Mouse (Mus musculus): ENCODE results near the gene Abcc12. TPM values are rescaled to one million over a fixed set of nuclear protein-coding genes. Genes with fewer than 3 reads are reported as not detected.

The Abcc12 gene
- polyA plus RNA-seq, 1 experiment from 2014 or later, result 0.15 TPM

DNA sequence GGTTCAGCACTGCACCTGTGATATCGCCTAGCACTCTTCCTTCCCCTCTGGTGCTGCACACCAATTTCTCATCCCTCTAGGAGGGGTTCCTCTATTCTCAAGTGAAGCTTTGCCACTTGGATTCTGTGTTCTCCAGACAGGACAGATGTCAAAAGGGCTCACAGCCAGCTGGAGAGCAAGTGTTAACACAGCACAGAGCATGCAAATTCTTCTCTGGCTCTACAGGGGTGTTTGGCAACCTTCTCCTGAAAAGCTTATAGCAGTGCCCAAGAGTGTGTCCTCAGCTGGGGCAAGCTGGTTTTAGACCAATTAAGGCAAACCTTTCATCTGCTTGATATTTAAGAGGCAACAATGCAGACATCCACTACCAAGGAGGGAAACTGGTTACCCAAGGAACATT, 66.3 kb downstream of the Abcc12 start:
- 75% methylated on average over 1 of the region's 1 CpGs for WGBS
- no peaks in the 10 kb centered on the region for H3K36me3 ChIP-seq (ENCODE audit: control insufficient read depth, insufficient read depth, low read length)
- no peaks in the 10 kb centered on the region for H3K4me1 ChIP-seq (replicated peaks; ENCODE audit: control insufficient read depth, insufficient read depth)
- TF ChIP-seq CTCF (IDR thresholded peaks at IDR 0.05; ENCODE audit: low read depth), result no peak
- no peak for TF ChIP-seq EP300 (optimal IDR thresholded peaks at IDR 0.05)
- no peak overlapping the region for H3K9ac ChIP-seq (ENCODE audit: low read length)
- ATAC-seq (ENCODE audit: low FRiP score, low TSS enrichment), result no peak
- no peaks in the 10 kb centered on the region for H3K27me3 ChIP-seq (ENCODE audit: control insufficient read depth, insufficient read depth, low read length)
- H3K4me2 ChIP-seq (replicated peaks; ENCODE audit: low read depth), result no peak overlapping the region
- DNase-seq (ENCODE audit: low spot score), result no peak
- H3K4me3 ChIP-seq (ENCODE audit: low read depth, low read length), result no peak overlapping the region
- no peaks in the 10 kb centered on the region for H3K9me3 ChIP-seq (ENCODE audit: control insufficient read depth, low read length)
- H3K27ac ChIP-seq (replicated peaks), result no peak overlapping the region

- TF ChIP-seq CTCF (IDR thresholded peaks at IDR 0.05; ENCODE audit: low read depth), result no peak
- TF ChIP-seq EP300 (optimal IDR thresholded peaks at IDR 0.05), result no peak
- Histone ChIP-seq H3K27ac (replicated peaks) (no peak overlapping the region), H3K36me3 (ENCODE audit: control insufficient read depth, insufficient read depth, low read length) (no peaks in the 10 kb centered on the region), H3K9ac (ENCODE audit: low read length) (no peak overlapping the region), H3K27me3 (ENCODE audit: control insufficient read depth, insufficient read depth, low read length) (no peaks in the 10 kb centered on the region), H3K4me1 (replicated peaks; ENCODE audit: control insufficient read depth, insufficient read depth) (no peaks in the 10 kb centered on the region), H3K4me2 (replicated peaks; ENCODE audit: low read depth) (no peak overlapping the region), H3K4me3 (ENCODE audit: low read depth, low read length) (no peak overlapping the region), H3K9me3 (ENCODE audit: control insufficient read depth, low read length) (no peaks in the 10 kb centered on the region)
- DNase-seq (ENCODE audit: low spot score), result no peak
- 49% methylated on average over 5 of the region's 5 CpGs for WGBS
- ATAC-seq (ENCODE audit: low FRiP score, low TSS enrichment), result no peak
These were observed 67.6 kb downstream of the Abcc12 start for GRCm38 (mm10) chr8:86512886-86513285.

DNA sequence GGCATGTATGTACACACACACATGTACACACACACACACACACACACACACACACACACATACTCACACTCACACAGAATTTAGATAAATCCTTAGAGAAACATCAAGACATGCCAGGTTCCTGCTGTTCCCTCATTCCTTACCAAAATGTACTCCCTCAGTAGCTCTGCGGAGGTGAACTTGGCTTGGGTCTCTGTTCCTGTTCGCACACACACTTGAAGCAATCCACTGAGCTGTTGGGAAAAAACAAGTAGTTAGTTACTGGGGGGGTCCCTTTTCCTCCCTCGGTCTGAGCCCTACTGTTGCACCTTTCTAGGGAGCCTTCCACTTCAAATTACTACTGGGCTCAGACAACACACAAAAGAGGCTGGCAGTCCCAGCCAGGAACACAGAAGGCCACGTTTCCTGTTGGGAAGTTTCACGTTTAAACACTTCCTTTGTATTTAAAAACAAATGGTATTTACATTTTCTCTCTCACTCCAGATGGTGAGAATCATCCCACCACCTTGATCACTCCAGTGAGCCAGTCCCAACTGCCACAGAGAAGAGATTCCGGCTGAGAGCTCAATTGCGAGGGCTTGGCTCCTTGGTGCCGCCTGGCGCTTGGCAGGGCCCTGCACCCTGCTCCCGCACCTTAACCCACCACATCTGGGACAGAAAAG, 68.2 kb downstream of the Abcc12 start:
- TF ChIP-seq EP300 (optimal IDR thresholded peaks at IDR 0.05), result no peak
- no peak for TF ChIP-seq CTCF (IDR thresholded peaks at IDR 0.05; ENCODE audit: low read depth)
- no peaks in the 10 kb centered on the region for H3K27me3 ChIP-seq (ENCODE audit: control insufficient read depth, insufficient read depth, low read length)
- DNase-seq (ENCODE audit: low spot score), result no peak

GRCm38 (mm10) chr8:86501341-86501740, 79.1 kb downstream of the Abcc12 start:
- no peaks in the 10 kb centered on the region for H3K4me1 ChIP-seq (replicated peaks; ENCODE audit: control insufficient read depth, insufficient read depth)
- no peak overlapping the region for H3K27ac ChIP-seq (replicated peaks)
- H3K4me2 ChIP-seq (replicated peaks; ENCODE audit: low read depth), result no peak overlapping the region
- 66% methylated on average over 7 of the region's 7 CpGs for WGBS
- no peak overlapping the region for H3K4me3 ChIP-seq (ENCODE audit: low read depth, low read length)
- no peaks in the 10 kb centered on the region for H3K27me3 ChIP-seq (ENCODE audit: control insufficient read depth, insufficient read depth, low read length)
- no peak overlapping the region for H3K9ac ChIP-seq (ENCODE audit: low read length)
- no peaks in the 10 kb centered on the region for H3K9me3 ChIP-seq (ENCODE audit: control insufficient read depth, low read length)
- H3K36me3 ChIP-seq (ENCODE audit: control insufficient read depth, insufficient read depth, low read length), result no peaks in the 10 kb centered on the region
- TF ChIP-seq EP300 (optimal IDR thresholded peaks at IDR 0.05), result no peak
- no peak for TF ChIP-seq CTCF (IDR thresholded peaks at IDR 0.05; ENCODE audit: low read depth)
- ATAC-seq (ENCODE audit: low FRiP score, low TSS enrichment) (0 out of 2 replicates have a peak, but pooled peaks have one; percentile 61), DNase-seq (ENCODE audit: low spot score) (no peak)

More for the DNA sequence above, 68.2 kb downstream of the Abcc12 start:
- no peak overlapping the region for H3K27ac ChIP-seq (replicated peaks)
- H3K4me3 ChIP-seq (ENCODE audit: low read depth, low read length), result no peak overlapping the region
- no peaks in the 10 kb centered on the region for H3K4me1 ChIP-seq (replicated peaks; ENCODE audit: control insufficient read depth, insufficient read depth)
- H3K9me3 ChIP-seq (ENCODE audit: control insufficient read depth, low read length), result no peaks in the 10 kb centered on the region
- H3K9ac ChIP-seq (ENCODE audit: low read length), result no peak overlapping the region
- H3K36me3 ChIP-seq (ENCODE audit: control insufficient read depth, insufficient read depth, low read length), result no peaks in the 10 kb centered on the region
- ATAC-seq (ENCODE audit: low FRiP score, low TSS enrichment), result no peak
- WGBS, result 50% methylated on average over 10 of the region's 10 CpGs
- no peak overlapping the region for H3K4me2 ChIP-seq (replicated peaks; ENCODE audit: low read depth)

DNA sequence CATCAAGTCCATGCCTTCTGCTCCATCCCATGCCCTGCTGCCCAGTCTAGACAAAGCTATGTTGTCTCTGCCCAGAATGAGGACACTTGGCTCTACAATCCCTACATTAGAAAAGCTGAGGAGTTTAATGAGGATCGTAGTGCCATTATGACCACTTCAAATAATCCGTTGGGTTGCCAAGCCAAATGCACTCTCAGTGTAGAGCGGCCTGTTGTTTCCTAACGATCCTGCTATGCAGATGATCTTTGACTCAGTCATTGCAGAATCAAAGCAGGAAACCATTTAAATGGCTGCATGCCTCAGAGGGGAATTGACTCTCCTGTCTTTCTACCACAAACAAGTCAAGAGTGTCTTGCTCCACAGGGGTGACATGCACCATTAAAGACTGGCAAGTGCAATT, 85.4 kb downstream of the Abcc12 start:
- no peak for TF ChIP-seq CTCF (IDR thresholded peaks at IDR 0.05; ENCODE audit: low read depth)
- TF ChIP-seq EP300 (optimal IDR thresholded peaks at IDR 0.05), result no peak
- no peak overlapping the region for H3K9ac ChIP-seq (ENCODE audit: low read length)
- no peaks in the 10 kb centered on the region for H3K9me3 ChIP-seq (ENCODE audit: control insufficient read depth, low read length)
- no peak overlapping the region for H3K4me2 ChIP-seq (replicated peaks; ENCODE audit: low read depth)
- no peaks in the 10 kb centered on the region for H3K27me3 ChIP-seq (ENCODE audit: control insufficient read depth, insufficient read depth, low read length)
- H3K4me3 ChIP-seq (ENCODE audit: low read depth, low read length), result no peak overlapping the region
- DNase-seq (ENCODE audit: low spot score) (no peak), ATAC-seq (ENCODE audit: low FRiP score, low TSS enrichment) (no peak)
- WGBS, result 88% methylated on average over 4 of the region's 4 CpGs
- H3K4me1 ChIP-seq (replicated peaks; ENCODE audit: control insufficient read depth, insufficient read depth), result no peaks in the 10 kb centered on the region
- no peak overlapping the region for H3K27ac ChIP-seq (replicated peaks)
- no peaks in the 10 kb centered on the region for H3K36me3 ChIP-seq (ENCODE audit: control insufficient read depth, insufficient read depth, low read length)

DNA sequence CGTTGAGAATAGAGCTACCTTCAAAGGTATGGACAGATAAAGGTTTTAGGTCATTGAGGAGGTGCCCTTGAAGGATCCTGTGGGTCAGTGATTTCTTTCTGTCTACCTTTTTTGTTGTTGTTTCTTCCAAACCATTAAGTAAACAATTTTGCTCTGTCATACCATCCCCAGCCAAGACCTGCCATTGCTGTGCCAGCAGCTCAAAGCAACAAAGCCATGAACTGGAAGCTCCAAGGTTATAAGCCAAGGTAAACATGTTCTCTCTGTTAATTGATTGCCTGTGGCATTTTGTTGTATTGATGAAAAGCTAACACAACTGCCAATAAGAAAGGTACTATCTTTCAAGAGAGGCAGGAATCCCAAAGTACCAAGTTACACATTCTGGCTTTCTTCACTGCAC, 86.6 kb downstream of the Abcc12 start:
- H3K4me2 ChIP-seq (replicated peaks; ENCODE audit: low read depth), result no peak overlapping the region
- 67% methylated on average over 1 of the region's 1 CpGs for WGBS
- H3K9ac ChIP-seq (ENCODE audit: low read length), result no peak overlapping the region
- no peaks in the 10 kb centered on the region for H3K36me3 ChIP-seq (ENCODE audit: control insufficient read depth, insufficient read depth, low read length)
- no peaks in the 10 kb centered on the region for H3K4me1 ChIP-seq (replicated peaks; ENCODE audit: control insufficient read depth, insufficient read depth)
- ATAC-seq (ENCODE audit: low FRiP score, low TSS enrichment) (no peak), DNase-seq (ENCODE audit: low spot score) (no peak)
- no peak overlapping the region for H3K4me3 ChIP-seq (ENCODE audit: low read depth, low read length)
- TF ChIP-seq CTCF (IDR thresholded peaks at IDR 0.05; ENCODE audit: low read depth), result no peak
- no peak for TF ChIP-seq EP300 (optimal IDR thresholded peaks at IDR 0.05)
- H3K9me3 ChIP-seq (ENCODE audit: control insufficient read depth, low read length), result no peaks in the 10 kb centered on the region
- no peak overlapping the region for H3K27ac ChIP-seq (replicated peaks)
- no peaks in the 10 kb centered on the region for H3K27me3 ChIP-seq (ENCODE audit: control insufficient read depth, insufficient read depth, low read length)

Data from stomach, postnatal 0 days (tissue).